Mouse (Mus musculus): Measurements from ENCODE around the gene Gjc1.

- TF ChIP-seq CTCF (IDR thresholded peaks at IDR 0.05; ENCODE audit: low read depth, low read length) (no peak), POLR2A (IDR thresholded peaks at IDR 0.05; ENCODE audit: borderline replicate concordance, low read depth, low read length) (no peak)
Measured at GRCm38 (mm10) chr11:102778597-102778996, 40.9 kb downstream of the Gjc1 start.

All from bone marrow macrophage, adult 2 months (primary cell).